Mouse (Mus musculus) cortical plate, adult 2 months (tissue): ENCODE measurements around the gene Izumo2. TPM values are rescaled to one million over a fixed set of nuclear protein-coding genes. Genes with fewer than 3 reads are reported as not detected.

Experiments used
- H3K27ac ChIP-seq: fragments of 200-500 bp; 2 replicates; pipeline ENCODE4 v1.5.1; 2012; ENCODE audit warnings: low read length, control low read depth, inconsistent platforms; ENCODE audit not compliant: insufficient read depth
- H3K4me1 ChIP-seq: fragments of 200-500 bp; 2 replicates; pipeline ENCODE4 v1.6.1; 2011; ENCODE audit warnings: low read length; ENCODE audit not compliant: control insufficient read depth, insufficient read depth
- H3K4me3 ChIP-seq: fragments of 200-500 bp; 2 replicates; pipeline ENCODE4 v1.5.1; 2011; ENCODE audit warnings: mild to moderate bottlenecking, low read length, control low read depth; ENCODE audit not compliant: insufficient read depth
- CTCF ChIP-seq: fragments of 200-500 bp; IDR thresholded peaks from 2 replicates; pipeline ENCODE4 v1.5.1; 2011; ENCODE audit warnings: mild to moderate bottlenecking, control low read depth, low read length; ENCODE audit not compliant: insufficient read depth; ENCODE audit errors: extremely low read depth
- POLR2A ChIP-seq: fragments of 200-500 bp; IDR thresholded peaks from 2 replicates; pipeline ENCODE4 v1.6.1; 2011; ENCODE audit warnings: mild to moderate bottlenecking, low read length, control low read depth; ENCODE audit not compliant: insufficient read depth; ENCODE audit errors: extremely low read depth
- polyA plus RNA-seq: library from polyadenylated mRNA; depleted of rRNA; stranded (reverse); fragments of >200 nt; gene quantifications from 2 replicates; pipeline ENCODE4 v1.2.3, GENCODE M21; 2012

Gene Izumo2
- polyA plus RNA-seq, 1 experiment, result not detected

- Histone ChIP-seq H3K4me3 (no peak overlapping the region), H3K4me1 (no peaks in the 10 kb centered on the region), H3K27ac (no peak overlapping the region)
- TF ChIP-seq POLR2A, result no peak
- TF ChIP-seq CTCF, result no peak
Observed at GRCm38 (mm10) chr7:44709881-44710280, 1.3 kb downstream of the Izumo2 start.

GRCm38 (mm10) chr7:44722058-44722457, 13.5 kb downstream of the Izumo2 start:
- Histone ChIP-seq H3K4me3 (no peak overlapping the region), H3K27ac (no peak overlapping the region), H3K4me1 (no peaks in the 10 kb centered on the region; the same call in 1 of the 2 replicates)
- TF ChIP-seq POLR2A (no peak), CTCF (no peak)

DNA sequence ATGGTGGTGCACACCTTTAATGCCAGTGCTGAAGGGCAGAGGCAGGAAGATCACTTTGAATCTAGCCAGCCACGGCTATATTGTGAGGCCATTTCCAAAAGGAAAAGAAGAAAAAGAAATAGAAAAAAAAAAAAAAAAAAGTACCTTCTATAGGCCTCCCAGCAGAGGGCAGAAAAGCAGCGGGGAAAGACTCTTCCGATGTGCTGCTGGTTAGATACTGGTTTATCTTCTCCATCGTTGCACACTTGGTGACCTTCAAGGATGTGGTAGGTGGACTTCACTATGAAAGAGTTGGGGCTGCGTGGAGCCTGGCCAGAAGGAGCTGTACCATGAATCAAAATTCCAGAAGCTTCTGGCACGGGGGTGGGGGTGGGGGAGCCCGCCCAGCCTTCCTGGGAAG, 15.8 kb downstream of the Izumo2 start:
- no peaks in the 10 kb centered on the region; the same call in 1 of the 2 replicates for H3K4me1 ChIP-seq
- TF ChIP-seq CTCF, result peak; percentile 60
- no peak for TF ChIP-seq POLR2A
- H3K27ac ChIP-seq, result no peak overlapping the region
- no peak overlapping the region for H3K4me3 ChIP-seq

DNA sequence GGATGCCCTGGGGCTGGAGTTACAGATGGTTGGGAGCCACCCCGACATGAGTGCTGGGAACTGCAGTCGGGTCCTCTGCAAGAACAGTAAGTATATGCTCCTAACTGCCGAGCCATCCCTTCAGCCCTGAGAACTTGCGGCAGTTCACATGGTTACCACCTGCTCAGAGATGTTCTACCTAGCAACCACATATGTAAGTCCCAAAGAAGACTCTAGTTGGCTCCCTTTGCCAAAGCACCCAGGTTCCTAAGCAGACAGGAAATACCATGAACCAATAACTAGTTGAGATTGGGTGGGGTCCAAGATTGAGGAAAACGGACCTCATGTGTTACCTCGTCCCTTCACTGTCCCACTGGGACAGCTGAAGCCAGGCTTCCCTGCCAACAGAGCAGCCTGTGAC, 17.8 kb downstream of the Izumo2 start:
- TF ChIP-seq POLR2A (no peak), CTCF (no peak)
- no peaks in the 10 kb centered on the region; the same call in 1 of the 2 replicates for H3K4me1 ChIP-seq
- H3K4me3 ChIP-seq, result no peak overlapping the region
- no peak overlapping the region for H3K27ac ChIP-seq

- Histone ChIP-seq H3K4me1 (no peaks in the 10 kb centered on the region; the same call in 1 of the 2 replicates), H3K4me3 (no peak overlapping the region), H3K27ac (no peak overlapping the region)
- no peak for TF ChIP-seq POLR2A
- TF ChIP-seq CTCF, result no peak
Observed at GRCm38 (mm10) chr7:44727151-44727550, 18.6 kb downstream of the Izumo2 start.

GRCm38 (mm10) chr7:44728082-44728975, 19.8 kb downstream of the Izumo2 start:
- Histone ChIP-seq H3K27ac (no peak overlapping the region), H3K4me1 (no peaks in the 10 kb centered on the region; the same call in 1 of the 2 replicates), H3K4me3 (no peak overlapping the region)
- TF ChIP-seq CTCF (no peak), POLR2A (no peak)

DNA sequence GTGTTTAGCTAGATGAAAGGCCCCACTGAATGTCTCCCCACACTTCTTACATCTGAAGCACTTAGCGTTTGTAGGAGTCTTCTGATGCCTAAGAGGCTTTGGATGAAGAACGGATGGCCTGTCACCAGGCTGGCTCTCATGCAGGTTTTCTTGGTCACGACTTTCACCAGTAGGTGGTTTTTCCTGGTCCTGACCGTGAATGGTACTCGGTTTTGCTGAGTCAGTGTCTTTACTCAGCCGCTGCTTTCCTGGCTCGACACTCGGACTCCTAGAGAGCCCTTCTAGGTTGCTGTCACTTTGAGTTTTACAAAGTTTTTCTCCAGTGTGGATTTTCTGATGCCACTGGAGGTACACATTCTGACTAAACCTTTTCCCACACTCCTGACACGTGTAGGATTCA, 25.2 kb downstream of the Izumo2 start:
- TF ChIP-seq CTCF, result no peak
- TF ChIP-seq POLR2A, result no peak
- no peak overlapping the region for H3K27ac ChIP-seq
- H3K4me3 ChIP-seq, result no peak overlapping the region
- H3K4me1 ChIP-seq, result no peaks in the 10 kb centered on the region

DNA sequence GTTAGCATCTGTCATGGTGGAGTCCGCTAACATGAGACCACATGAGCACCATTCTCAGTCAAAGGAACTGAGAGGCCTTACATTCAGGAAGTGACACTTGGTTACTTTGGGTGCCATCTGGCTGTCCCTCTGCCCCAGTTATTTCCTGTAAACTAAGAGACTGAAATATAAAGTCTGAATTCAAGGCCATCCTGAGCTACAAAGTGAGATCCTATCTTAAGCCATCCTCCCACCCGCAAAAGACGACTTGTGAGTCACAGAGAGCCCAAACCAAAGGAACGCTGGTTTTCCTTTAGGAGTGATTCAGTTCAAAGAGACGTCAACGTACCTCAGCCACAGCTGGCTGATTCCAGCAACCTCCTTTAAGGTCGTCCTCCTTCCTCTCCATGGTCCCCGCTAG, 32.8 kb downstream of the Izumo2 start:
- Histone ChIP-seq H3K27ac (no peak overlapping the region), H3K4me3 (no peak overlapping the region), H3K4me1 (peaks cover 2% of the 10 kb centered on the region)
- TF ChIP-seq CTCF (no peak), POLR2A (no peak)

DNA sequence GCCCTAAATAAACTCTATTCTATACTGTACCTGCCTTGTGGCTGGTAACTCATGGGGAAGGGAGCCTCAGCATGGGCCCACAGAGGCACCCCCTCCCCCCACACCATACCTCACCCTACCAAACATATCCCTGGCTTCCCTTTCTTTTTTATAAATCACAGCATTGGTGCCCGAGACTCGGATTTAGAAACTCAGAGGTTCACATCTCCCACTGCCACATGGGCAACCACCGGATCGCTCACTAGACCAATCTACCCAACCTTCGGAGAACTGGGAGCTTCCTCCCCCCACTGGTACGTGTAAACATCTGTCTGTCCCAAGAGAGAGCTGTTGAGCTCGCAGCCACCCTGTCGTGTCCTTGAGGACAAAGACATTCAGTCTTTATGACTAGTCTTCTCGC, 35.7 kb downstream of the Izumo2 start:
- Histone ChIP-seq H3K4me1 (peaks cover 2% of the 10 kb centered on the region), H3K27ac (no peak overlapping the region), H3K4me3 (peak overlapping the region; percentile 43; the same call in 1 of the 2 replicates)
- TF ChIP-seq POLR2A, result no peak

DNA sequence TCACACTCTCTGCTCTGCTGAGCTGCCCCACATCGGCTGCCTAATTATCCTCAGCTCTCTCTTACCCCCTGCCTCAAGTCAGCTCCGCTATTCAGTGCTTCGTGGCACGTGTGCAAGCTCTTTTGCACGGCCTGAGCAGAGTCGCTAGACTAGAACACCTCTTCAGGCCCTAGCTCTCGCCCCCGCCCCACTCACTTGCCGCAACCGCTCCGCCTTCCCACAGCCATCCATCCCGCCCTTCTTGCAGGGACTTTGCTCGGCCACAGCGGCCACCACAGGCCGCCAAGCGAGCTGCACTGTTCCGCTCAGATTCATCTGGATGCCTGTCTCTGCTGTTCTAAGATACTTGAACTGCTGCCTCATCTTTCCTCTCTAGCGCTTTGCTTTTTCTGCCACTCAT, 36.5 kb downstream of the Izumo2 start:
- Histone ChIP-seq H3K27ac (no peak overlapping the region), H3K4me1 (peaks cover 2% of the 10 kb centered on the region), H3K4me3 (peak overlapping the region; percentile 43)
- TF ChIP-seq CTCF (peak; percentile 63), POLR2A (no peak)
